Mouse (Mus musculus) 3134 (cell line): Measurements from ENCODE around the gene Ncln.

Experiments
- DNase-seq: peaks from one replicate; pipeline ENCODE4 v3.0.0-alpha.2; 2011; ENCODE audit warnings: low spot score; ENCODE audit not compliant: insufficient read length; ENCODE audit errors: extremely low read depth

Ncln gene

DNA sequence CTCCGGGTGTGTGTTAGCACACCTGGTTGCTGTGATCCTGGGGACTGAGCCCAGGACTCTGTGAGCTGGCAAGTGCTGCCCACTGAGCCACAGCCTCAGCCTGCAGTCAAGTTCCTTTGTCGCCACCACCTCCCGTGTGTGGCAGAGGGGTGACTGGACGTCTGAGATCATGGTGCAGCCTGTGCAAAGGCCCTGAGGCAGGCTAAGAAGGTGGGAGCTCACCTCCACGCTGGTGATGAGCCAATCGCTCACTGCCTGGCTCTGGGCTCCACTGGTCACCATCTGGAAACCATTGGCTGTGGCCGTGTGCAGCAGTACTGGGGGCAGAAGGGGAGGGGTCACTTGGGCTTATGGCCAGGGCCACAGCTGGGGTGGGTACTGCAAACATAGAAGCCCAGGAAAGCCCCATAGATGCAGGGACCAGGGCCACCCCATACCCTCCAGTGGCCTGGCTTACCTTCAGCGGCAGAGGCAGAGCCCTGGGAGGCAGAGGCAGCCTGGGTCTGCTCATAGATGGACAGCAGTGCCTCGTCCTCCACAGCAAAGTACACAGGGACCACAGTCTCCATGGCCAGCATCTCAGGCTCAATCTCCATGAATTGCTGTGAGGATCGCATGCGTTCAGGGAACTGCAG is 3.5 kb downstream of the Ncln start:
- DNase-seq, result no peak

DNA sequence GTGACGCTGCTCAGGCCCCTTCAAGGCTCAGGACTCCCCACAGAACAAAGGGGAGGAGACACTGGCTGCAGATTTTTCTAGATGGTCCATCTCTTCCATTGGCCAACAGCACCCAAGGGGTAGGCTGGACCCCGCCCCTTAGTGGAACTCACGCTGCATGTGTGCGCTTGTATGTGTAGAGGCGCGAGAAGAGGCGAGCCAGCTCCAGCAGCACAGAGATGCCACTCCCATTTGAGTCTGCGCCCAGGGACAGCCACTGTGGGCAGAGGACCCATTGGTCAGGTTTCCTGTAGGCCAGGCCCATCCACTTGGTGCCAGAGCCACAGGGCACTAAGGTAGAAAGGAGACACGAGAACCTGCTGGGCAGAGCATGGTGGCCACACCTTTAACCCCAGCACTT is 5.2 kb downstream of the Ncln start:
- DNase-seq, result no peak

GRCm38 (mm10) chr10:81489941-81490340 is 6.3 kb downstream of the Ncln start:
- no peak for DNase-seq

DNA sequence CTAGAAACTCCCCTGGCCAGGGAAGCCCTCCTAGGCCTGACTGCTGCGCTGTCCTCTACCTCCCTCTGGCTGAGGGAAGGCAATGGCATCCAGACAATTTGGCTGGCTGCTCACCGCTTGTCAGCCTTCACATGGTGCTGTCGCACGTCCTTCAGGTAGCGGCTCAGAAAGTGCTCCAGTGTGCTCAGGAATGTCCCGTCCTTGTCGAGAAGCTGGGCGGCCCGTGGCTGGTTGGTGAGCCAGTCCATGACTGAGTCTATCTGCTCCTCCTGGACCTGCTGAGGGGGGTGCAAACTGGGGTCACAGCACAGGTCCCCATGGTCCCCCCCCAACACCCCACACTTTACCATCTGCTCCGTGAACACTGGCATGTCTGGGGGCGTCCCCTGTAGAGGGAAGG is 8.1 kb downstream of the Ncln start:
- DNase-seq, result no peak

DNA sequence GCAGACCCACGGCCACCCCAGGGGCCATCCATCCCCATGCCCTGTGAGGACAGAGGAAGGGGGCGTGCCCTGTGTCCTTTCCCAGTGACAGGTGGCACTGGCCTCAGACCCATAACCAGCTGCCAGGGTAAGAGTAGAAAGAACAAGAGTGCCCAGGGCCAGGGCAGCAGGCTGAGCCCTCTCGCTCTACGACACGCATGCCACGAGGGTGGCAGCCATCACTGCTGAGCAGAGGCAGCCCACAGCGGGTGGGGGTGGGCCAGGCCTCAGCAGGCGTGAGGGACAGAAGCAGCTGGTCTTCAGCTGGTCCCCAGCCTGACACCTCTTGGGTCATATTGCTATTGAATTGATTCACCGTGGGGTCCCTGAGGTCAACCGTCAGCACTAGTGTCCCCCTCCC is 9.7 kb downstream of the Ncln start:
- DNase-seq, result no peak

- DNase-seq, result no peak
Observed at GRCm38 (mm10) chr10:81485479-81486018, 10.6 kb downstream of the Ncln start.

- DNase-seq, result no peak
Observed at GRCm38 (mm10) chr10:81485060-81485449, 11.1 kb downstream of the Ncln start.

DNA sequence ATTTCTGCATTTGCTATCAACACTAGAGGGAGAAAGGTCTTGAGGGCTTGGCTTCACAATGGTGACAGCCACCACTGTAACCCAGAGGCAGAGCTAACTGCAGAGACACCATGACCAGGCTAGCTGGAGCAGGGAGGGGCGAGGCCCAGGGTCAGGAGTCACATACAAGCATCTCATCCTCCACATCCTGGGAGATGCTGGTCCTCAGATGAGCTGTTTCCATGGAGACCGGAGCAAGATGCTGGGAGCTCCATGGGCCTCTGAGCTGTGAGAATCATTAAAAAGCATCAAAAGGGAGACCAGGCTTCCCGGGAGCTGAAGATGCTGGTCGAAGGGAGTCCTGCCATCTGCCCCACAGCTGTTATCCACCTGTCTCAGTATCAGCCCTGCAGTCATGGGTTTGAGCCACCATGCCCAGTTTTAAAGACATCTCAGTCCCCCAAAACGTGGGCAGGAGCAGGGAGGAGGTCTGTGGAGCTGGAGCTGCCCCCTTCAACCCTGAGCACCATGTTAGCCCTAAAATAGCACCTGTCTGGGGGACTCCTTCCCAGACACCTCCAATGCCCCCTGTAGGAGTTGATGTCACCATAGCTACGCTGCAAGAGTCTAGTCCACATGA is 11.6 kb downstream of the Ncln start:
- DNase-seq, result no peak

DNA sequence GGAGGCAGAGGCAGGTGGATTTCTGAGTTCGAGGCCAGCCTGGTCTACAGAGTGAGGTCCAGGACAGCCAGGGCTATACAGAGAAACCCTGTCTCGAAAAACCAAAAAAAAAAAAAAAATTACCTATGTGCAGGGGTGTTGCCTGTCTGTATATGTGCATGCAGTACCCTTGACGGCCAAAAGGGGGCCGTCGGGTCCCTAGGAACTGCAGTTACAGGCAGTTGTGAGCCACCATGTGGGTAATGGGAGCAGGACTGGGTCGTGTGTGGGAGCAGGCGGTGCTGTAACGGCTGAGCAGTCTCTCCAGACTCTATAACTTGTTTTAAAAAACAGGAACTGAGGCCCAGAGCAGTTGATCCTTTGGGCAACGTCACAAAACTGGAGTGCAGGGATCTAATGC is 12.2 kb downstream of the Ncln start:
- DNase-seq, result no peak

DNA sequence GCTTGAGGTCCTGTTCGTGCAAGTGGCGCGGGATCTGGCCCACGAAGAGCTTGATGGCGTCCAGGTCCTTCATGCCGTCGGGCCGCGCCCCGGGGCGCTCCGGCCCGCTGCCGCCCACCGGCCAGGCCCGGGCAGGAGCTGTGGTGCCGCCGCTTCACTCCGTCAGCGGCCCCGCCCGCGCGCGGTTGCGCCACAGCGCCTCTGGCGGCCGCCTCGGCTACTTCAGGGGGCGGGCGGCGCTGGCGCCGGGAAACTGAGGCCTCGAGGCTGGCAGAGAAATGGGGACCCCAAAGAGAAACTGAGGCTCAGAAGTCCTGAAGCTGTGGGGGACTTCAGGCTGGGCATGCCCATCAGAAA is 13.7 kb downstream of the Ncln start, which contains the start of gene Celf5:
TSS of gene Celf5 (minus strand) at position 177 of the 357 bp plus-strand sequence.
- peak; percentile 69 for DNase-seq

DNA sequence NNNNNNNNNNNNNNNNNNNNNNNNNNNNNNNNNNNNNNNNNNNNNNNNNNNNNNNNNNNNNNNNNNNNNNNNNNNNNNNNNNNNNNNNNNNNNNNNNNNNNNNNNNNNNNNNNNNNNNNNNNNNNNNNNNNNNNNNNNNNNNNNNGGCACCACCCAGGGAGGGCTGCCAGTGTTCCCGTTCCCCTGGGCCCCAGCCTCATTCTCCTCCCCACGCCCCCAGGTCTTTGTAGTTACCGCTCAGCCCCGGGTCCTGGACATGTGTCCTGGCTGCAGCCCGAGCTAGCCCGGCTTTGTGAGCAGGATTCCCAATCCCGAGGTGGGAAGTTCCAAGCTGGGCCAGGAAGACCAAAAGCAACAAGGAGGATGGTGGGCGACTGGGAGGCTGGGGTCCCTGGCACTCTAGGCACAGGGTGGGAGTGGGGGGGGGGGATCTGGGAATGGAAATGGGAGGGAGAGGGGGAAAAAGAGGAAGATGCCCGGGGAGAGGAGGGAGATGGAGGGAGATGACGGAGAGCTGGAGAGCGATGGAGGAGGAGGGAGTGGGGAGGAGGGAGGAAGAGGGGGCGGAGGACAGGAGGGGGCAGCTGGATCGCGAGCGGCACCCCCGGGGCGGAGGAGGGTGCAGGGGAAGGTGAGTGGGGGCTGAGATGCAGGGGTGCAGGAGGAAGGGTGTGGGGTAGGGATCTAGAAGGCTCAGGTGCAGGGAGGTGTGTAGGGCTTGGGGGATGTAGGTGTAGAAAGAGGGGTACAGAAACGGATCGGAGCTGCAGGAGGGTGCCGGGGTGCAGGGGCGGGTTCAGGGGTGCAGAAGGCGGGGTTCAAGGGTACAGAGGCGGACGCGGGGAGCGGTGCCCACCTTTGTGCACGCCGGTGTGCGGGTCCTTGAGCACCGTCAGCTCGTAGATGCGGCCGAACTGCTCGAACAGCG is 14.3 kb downstream of the Ncln start:
- no peak for DNase-seq

GRCm38 (mm10) chr10:81474461-81474860 is 21.7 kb downstream of the Ncln start:
- DNase-seq, result no peak

DNA sequence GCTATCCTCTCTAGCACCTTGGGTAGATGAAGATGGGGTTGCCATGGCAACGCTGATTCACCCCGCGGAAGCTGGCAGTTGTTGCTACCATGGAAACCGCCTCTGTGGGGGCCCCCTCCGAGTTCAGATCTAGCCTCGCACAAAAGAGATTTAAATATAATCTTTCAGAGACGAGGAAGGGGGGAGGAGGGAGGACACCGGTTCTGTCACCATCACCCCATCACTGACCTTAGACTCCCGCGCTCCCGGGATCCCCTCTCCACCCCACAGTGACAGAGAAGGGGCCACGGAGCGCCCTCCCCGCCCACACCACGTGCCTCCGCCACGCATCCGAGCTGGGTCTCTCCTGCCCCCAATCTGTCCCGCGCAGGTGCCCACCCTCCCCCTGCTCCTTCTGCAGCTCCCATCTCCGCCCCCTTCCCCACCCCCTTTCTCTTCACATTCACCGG is 23.2 kb downstream of the Ncln start:
- no peak for DNase-seq

DNA sequence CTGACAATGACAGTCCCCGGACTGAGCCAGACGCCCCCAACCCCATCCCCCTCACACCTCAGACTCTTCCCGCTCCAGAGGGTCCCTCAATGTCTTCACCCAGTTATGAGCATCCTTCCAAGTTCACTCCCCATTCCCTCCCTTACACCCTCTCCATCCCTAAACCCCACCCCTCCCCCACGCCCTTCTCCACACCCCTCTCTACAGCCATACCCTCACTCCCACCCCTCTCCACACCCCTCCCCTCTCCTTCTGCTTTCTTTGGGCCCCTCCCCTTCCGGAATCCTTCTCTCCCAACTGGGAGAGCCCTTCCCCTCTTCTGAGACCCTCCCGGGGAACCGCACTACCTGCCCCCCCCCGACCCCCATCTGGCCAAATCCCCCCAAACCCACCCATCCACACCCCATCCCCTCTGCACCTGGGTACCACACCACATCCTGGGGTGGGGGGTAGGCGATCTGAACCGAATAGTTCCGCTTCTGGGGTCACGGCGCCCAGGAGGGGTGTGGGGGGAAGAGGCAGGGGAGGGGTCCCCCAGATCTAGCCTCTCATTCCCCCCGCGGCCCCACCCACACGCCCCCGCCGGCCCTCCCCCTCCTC is 23.7 kb downstream of the Ncln start:
- DNase-seq, result no peak

DNA sequence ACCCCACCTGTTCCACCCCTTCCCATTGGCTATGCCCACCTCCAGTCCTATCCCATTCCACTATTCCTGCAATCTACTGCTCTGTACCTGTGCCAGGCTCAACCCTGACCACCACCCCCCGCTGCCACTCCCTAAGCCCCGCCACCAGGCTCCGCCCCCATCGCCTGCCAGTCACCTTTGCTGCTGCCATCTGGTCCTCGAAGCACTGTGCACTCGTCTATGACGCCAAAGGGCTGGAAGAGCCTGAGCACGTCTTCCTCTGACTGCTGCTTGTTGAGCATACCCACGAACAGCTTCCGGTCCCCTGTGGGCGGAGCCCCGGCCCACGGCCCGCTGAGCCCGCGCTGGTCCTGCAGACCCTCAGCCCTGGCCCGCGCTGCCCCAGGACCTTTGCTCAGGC is 25.7 kb downstream of the Ncln start:
- no peak for DNase-seq

DNA sequence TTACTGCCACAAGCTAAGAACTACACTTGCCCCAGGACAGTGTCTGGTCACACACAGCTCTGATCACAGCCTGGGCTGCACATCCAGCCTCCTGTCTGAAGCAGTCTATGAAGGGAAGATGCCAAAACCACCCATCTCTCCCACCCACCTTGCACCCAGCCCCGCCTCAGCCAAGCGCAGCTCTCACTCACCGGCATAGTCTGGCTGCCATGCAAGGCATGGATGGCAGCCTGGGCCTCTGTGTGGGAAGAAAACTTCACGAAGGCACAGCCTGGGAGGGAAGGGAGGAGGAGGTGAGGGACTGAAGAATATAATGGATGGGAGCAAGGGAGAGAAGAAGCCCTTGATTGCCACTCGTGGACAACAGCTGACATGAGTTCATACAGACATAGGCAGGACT is 26.9 kb downstream of the Ncln start:
- DNase-seq, result no peak

- no peak for DNase-seq
Observed at GRCm38 (mm10) chr10:81467670-81468235, 28.4 kb downstream of the Ncln start.

DNA sequence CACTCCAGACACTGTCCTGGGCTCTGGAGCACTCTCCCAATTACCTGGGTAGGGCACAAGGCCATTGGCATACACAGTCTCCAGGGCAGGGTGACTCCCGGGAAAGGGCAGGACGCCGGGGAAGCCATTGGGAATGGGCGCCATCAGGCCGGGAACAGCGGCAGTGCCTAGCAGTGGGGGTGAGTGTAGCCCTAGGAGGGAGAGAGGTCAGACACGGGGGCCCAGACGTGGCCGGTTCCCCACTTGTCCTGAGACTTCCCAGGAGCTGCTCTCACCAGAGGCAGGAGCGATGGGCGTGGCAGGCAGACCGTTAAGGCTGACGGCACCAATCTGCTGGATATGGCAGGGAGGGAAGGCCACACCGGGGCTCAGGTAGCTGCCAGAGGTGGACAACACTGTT is 29.3 kb downstream of the Ncln start:
- DNase-seq, result peak; percentile 14

- DNase-seq, result peak; percentile 2
Observed at GRCm38 (mm10) chr10:81466066-81466465, 30.1 kb downstream of the Ncln start.

DNA sequence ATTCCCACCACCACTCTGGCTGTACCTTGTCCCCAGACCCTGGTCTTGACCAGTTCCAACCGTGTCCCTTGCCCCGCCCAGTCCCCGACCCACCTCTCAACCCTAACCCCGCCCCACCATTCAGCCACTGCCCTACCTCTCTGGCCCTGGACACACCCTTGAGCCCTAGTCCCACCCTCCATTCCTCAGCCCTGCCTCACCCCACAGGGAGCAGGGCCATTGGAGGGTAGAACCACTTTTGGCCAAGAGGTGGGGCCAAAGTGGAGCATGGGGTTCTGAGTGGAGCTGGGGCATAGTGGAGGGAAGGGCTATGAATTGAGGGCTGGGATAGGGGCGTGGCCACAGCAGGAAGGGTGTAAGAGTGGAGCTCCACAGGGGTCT is 30.9 kb downstream of the Ncln start:
- peak; percentile 52 for DNase-seq
